Mouse (Mus musculus) cortical plate, adult 2 months (tissue): ENCODE results near the gene Gadd45gip1. TPM values are rescaled to one million over a fixed set of nuclear protein-coding genes. Genes with fewer than 3 reads are reported as not detected.

Source experiments
- H3K27ac ChIP-seq: fragments of 200-500 bp; 2 replicates; pipeline ENCODE4 v1.5.1; 2012; ENCODE audit warnings: low read length, control low read depth, inconsistent platforms; ENCODE audit not compliant: insufficient read depth
- H3K4me1 ChIP-seq: fragments of 200-500 bp; 2 replicates; pipeline ENCODE4 v1.6.1; 2011; ENCODE audit warnings: low read length; ENCODE audit not compliant: control insufficient read depth, insufficient read depth
- H3K4me3 ChIP-seq: fragments of 200-500 bp; 2 replicates; pipeline ENCODE4 v1.5.1; 2011; ENCODE audit warnings: mild to moderate bottlenecking, low read length, control low read depth; ENCODE audit not compliant: insufficient read depth
- CTCF ChIP-seq: fragments of 200-500 bp; IDR thresholded peaks from 2 replicates; pipeline ENCODE4 v1.5.1; 2011; ENCODE audit warnings: mild to moderate bottlenecking, control low read depth, low read length; ENCODE audit not compliant: insufficient read depth; ENCODE audit errors: extremely low read depth
- POLR2A ChIP-seq: fragments of 200-500 bp; IDR thresholded peaks from 2 replicates; pipeline ENCODE4 v1.6.1; 2011; ENCODE audit warnings: mild to moderate bottlenecking, low read length, control low read depth; ENCODE audit not compliant: insufficient read depth; ENCODE audit errors: extremely low read depth
- polyA plus RNA-seq: library from polyadenylated mRNA; depleted of rRNA; stranded (reverse); fragments of >200 nt; gene quantifications from 2 replicates; pipeline ENCODE4 v1.2.3, GENCODE M21; 2012

Gene Gadd45gip1
- polyA plus RNA-seq, 1 experiment = 26.0 TPM

DNA sequence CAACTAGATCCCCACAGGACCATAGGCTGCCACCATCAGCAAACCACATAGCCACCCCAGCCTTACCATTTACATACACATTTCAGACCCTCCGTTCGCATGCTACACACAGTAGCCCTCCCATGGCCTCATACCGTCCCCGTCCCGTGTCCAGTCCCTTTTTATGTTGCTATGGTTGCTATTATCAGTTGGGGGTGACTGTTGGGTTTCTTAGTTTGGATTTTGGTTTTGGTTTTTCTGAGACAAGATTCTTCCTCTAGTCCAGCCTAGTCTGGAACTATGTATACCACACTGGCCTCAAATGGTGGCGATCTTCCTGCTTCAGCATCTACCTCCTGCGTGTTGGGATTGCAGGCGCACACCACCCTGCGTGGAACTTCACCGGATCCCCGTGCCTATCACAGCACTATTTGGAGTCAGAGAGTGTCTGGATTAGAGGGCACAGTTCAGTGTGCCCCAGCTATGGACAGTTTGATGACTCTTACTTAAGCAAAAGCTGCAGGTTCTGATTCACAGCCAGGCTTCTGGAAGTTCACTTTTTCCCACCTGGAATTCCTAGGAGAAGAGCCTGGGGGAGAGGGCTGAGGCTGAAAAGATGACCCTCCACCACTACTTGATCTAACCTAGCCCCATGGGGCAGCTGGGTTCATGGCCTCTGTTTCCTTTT, 44.4 kb upstream of the Gadd45gip1 start:
- peaks cover 20% of the 10 kb centered on the region for H3K4me1 ChIP-seq
- H3K27ac ChIP-seq = peak overlapping the region; percentile 62
- H3K4me3 ChIP-seq = no peak overlapping the region
- no peak for TF ChIP-seq POLR2A
- no peak for TF ChIP-seq CTCF

DNA sequence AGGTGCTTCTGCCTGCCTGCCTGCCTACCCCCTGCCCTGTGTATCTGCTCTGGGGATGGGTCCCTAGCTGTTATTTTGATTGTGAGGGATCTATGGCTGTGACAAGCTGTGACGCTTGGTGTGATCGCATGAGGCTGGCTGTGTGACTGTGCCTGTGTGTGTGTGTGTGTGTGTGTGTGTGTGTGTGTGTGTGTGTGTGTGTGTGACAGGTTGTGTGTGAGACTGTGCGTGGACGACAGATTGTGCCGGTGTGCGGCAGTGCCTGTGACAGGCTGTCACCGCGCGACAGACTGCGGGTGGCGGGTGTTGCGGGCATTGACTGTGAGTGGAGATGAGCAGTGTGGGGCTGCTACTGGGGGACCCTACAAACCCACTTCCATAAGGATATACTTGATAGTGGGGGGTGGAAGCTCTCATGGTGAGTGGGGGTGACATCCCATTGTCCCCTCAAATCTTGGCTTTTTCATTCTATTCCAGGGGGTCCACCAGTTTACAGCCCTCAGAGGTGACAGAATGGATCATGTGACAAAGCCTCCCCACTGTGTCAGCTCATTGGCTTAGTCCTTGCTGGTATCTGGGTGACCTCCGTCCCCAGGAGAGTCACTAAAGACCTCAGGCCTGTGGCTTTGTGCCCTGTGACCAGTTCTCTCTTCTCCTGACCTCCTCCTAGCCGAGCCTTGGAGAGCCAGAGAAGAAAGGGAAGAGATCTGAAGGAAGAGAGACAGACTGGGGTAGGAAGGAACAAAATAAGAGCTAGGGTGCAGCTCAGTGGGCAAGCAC, 43.6 kb upstream of the Gadd45gip1 start:
- H3K4me3 ChIP-seq = no peak overlapping the region
- H3K27ac ChIP-seq = peak overlapping the region; percentile 62; the same call in 1 of the 2 replicates
- TF ChIP-seq POLR2A = no peak
- no peak for TF ChIP-seq CTCF
- H3K4me1 ChIP-seq = peaks cover 17% of the 10 kb centered on the region

- no peak overlapping the region for H3K4me3 ChIP-seq
- peak overlapping the region; percentile 57 for H3K27ac ChIP-seq
- peaks cover 24% of the 10 kb centered on the region for H3K4me1 ChIP-seq
- no peak for TF ChIP-seq POLR2A
- no peak for TF ChIP-seq CTCF
These were observed 42.4 kb upstream of the Gadd45gip1 start for GRCm38 (mm10) chr8:84788896-84789295.

DNA sequence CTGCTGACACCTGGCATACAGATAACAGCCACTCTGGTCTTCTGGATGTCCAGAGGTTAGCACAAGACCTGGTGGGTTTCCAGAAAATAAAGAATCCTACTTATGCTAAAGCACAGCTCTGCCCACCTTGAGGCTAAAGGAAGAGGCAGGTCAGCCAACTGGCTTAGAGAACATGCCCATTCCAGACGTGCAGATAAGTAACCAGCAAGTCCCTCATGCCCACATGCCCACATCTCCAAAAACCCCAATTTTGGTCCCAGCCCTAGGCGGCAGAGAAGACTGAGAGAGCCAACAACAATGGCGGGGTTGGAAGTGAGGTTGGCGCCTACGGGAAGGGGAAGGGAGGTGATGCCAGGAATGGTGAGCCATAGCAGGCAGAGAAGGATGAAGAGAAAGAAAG, 42.0 kb upstream of the Gadd45gip1 start:
- no peak overlapping the region for H3K4me3 ChIP-seq
- peak overlapping the region; percentile 52 for H3K27ac ChIP-seq
- TF ChIP-seq CTCF (no peak), POLR2A (no peak)
- peaks cover 24% of the 10 kb centered on the region for H3K4me1 ChIP-seq

- TF ChIP-seq POLR2A (no peak), CTCF (no peak)
- Histone ChIP-seq H3K4me1 (peaks cover 29% of the 10 kb centered on the region), H3K4me3 (no peak overlapping the region), H3K27ac (peak overlapping the region; percentile 57)
These were observed 41.4 kb upstream of the Gadd45gip1 start for GRCm38 (mm10) chr8:84789855-84790486.

- no peak overlapping the region for H3K4me3 ChIP-seq
- H3K4me1 ChIP-seq = peaks cover 30% of the 10 kb centered on the region
- TF ChIP-seq POLR2A (no peak), CTCF (no peak)
- peak overlapping the region; percentile 57 for H3K27ac ChIP-seq
These were observed 40.8 kb upstream of the Gadd45gip1 start for GRCm38 (mm10) chr8:84790537-84790936.

GRCm38 (mm10) chr8:84792429-84792947, 38.8 kb upstream of the Gadd45gip1 start:
- Histone ChIP-seq H3K27ac (no peak overlapping the region), H3K4me3 (no peak overlapping the region), H3K4me1 (peaks cover 28% of the 10 kb centered on the region)
- TF ChIP-seq POLR2A (no peak), CTCF (no peak)

- 0 out of 2 replicates have a peak overlapping the region, but pooled peaks have one; percentile 3 for H3K4me3 ChIP-seq
- peaks cover 26% of the 10 kb centered on the region for H3K4me1 ChIP-seq
- H3K27ac ChIP-seq = peak overlapping the region; percentile 93
- TF ChIP-seq CTCF (no peak), POLR2A (no peak)
These were observed 38.2 kb upstream of the Gadd45gip1 start for GRCm38 (mm10) chr8:84793134-84793533.

GRCm38 (mm10) chr8:84793791-84794485, 37.4 kb upstream of the Gadd45gip1 start:
- TF ChIP-seq POLR2A = peak; percentile 36; the same call in 1 of the 2 replicates
- no peak for TF ChIP-seq CTCF
- peaks cover 23% of the 10 kb centered on the region for H3K4me1 ChIP-seq

More at GRCm38 (mm10) chr8:84793791-84794485, 37.4 kb upstream of the Gadd45gip1 start:
- Histone ChIP-seq H3K27ac (peak overlapping the region; percentile 95), H3K4me3 (0 out of 2 replicates have a peak overlapping the region, but pooled peaks have one; percentile 3)
